Mouse (Mus musculus): Measurements from ENCODE around the gene Prune1.
A peak's percentile ranks its signal among the peaks of the same experiment; 100 is the strongest.

The Prune1 gene

DNA sequence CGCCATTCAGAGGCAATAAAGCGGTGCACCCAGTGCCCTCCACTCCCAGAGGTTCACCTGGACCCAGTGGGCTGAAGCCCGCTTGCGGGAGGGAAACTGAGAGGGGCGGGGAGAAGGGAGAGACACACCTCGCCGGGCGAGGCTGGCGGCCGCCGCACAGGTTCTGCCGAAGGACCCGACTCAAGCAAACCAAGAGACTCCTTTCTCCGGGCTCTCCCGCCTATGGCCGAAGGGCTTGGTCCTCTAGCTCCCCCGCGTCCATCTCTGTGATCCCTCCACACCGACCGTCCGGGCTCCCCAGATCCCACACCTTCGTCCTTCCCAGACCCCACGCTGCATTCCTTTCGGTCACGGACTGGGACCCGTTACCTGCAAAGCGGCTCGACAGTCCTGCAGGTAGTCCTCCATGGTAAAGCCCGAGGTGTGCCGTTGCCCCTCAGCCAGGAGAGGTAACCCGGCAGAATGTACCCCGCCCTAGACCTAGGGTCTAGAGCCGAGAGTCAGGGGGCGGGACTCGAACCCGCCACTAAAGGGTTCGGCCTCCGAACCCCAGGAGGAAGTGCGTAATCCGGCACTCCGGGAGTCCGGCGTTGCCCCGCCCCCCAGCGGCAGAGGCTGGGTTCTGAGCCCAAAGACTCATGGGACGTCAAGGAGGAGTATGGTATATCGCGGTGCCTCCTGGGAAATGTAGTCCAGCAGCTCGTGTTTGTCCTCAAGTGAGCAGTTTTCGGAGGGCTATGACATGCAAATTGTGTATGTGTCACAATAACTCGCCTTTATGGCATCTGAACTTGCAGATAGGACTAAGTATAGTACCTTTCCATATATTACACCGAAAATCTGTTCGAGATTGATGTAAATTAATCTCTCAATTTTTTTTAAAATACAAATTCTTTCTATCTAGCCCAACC is at the start of gene Prune1, which contains the start of gene Mindy1:
TSS of gene Prune1 (minus strand) at position 861 of the 911 bp plus-strand sequence.
TSS of gene Mindy1 (plus strand) at position 130 of the 911 bp plus-strand sequence.
- DNase-seq (ENCODE audit: low spot score), result peak; percentile 98

DNA sequence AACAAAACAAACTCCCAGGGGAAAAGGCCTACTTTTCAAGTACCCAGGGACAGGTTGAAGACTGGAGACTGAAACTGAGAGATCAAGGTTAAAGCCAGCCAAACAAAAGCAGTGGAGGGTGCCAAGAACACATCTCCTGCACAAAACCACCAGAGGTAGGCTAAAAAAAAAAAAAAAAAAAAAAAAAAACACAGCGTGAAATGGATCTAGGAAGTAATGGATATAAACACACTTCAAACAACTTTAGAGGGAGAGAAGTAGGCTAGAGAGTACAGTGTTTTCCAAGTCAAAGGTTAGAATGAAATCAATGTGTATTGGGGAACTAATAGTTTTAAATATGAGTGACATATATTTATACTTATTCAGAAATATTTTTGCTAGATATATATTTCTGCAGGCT is 49.7 kb upstream of the Prune1 start:
- no peak for DNase-seq (ENCODE audit: low spot score)

DNA sequence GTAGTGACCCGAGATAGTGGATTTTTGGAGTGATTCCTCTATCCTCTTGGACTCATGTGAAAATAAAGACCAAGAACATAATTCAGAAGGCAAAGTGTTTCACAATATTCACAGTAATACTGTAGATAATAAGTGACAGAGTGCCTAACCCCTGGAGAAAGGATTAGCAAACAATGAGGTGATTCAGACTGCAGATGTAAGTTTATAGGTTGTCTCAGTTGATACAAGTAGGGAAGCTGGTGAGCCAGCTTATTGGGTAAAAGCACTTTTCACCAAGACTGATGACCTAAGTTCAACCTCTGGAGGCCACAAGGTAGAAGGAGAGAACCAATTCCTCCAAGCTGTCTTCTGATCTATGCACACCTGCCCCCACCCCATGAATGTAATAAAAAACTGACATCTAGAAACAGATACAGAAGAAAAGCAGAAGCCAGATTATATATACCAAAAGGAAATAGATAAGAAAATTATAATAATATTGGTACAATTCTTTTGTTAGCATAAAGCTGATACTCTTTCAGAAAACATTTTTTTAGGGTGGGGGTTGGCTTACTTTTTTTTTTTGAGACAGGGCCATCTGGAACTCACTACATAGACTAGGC is 47.0 kb upstream of the Prune1 start:
- DNase-seq (ENCODE audit: low spot score), result no peak

DNA sequence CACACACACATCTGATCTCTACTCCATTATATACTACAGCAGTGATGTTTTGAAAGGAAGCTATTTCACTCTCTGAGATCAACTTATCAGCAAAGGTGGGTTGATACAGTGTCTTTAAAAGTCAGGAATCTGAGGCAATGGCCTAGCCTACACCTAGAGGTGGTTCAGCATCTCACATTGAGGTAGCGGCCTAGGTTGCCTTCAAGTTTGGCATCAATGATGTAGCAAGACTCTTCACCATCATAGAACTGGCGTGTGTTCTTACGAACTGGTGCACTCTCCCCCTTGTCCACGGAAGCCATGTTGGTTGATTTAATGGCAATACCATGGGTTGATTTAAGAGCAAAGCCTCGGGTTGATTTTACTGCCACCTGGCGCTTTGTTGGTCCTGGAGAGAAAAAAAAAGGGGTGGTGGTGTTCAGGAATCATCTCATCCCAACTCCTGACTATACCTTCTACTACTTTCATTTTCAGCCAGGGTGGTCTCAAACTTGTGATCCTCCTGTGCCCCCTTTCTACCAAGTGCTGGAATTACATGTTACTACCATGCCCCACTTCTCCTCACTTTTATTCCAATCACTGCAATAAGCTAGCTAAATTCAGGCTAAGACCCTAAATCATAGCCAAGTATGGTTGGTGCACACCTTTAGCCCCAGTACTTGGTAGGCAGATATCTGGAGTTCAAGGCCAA is 42.7 kb upstream of the Prune1 start:
- DNase-seq (ENCODE audit: low spot score), result no peak

- no peak for DNase-seq (ENCODE audit: low spot score)
These were observed 41.6 kb upstream of the Prune1 start for GRCm38 (mm10) chr3:95323429-95323828.

DNA sequence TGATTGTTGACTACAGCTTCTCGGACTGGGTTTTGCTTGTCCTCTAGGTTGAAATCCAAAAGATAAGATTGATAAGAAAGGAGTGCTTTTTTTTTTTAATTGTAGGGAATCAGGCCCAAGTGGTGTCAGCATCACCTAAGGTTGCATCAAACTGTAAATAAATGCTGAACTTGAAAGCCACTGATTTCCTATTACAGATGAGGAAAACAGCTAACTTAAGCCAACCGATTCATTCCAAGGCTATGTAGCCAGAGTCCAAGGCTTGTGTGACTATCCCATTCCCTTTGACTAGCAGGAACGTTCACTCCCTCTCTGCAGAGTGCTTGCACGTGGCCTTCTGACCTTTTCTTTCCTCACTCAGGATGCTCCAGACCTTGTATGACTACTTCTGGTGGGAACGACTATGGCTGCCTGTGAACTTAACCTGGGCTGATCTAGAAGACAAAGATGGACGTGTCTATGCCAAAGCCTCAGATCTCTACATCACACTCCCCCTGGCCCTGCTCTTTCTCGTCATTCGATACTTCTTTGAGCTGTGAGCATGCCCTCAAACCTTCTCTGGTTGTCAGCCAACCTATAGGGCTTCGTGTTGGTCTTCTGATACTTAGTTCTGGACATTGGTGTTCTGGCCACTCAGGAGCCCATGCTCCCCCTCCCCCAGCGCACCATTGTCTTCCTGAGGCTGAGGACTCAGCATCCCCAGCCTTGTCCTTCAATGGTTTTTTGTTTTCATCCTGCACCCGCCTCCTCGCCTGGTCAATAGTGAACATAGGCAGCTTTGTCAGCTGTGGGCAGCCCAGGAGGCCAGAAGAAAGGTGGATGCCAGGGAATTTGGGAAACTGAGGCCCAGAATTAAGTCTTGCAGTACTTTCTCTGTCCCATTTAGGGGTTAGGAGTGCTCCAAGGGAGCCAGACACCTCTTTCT is 38.1 kb upstream of the Prune1 start:
- no peak for DNase-seq (ENCODE audit: low spot score)

- no peak for DNase-seq (ENCODE audit: low spot score)
These were observed 37.2 kb upstream of the Prune1 start for GRCm38 (mm10) chr3:95319110-95319509.

GRCm38 (mm10) chr3:95318548-95318947 is 36.7 kb upstream of the Prune1 start:
- peak; percentile 33 for DNase-seq (ENCODE audit: low spot score)

DNA sequence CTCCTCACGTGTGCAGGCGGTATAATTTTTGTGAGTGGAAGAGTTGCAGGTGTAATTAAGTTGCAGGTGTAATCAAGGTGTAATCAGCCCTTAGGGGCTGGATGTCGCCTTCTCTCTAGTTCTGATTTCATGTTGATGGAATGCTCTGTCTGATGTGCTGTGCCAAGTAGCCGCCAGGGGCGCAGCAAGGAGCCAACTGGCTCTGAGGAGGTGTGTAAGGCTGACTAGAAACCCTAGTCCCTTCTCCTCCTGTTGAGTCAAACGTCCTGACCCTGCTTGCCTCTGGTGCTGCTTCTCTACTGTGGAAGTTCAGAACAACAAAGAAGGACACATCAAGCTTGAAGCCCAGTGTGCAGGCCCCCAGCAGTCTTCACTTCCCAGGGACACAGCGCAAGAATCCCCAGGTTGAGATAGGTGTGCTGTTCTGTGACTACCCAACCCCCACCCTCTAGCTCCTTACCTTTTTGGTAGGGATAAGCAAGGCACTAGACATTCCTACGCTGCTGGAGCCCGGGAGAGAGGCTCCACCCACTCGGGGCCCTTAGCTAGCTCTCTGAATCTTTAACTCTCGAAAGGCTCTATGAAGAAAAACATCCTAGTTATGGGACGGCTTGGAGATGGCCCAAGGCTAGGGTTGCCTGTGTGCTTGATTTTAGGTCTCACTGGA is 35.7 kb upstream of the Prune1 start:
- peak; percentile 72 for DNase-seq (ENCODE audit: low spot score)

DNA sequence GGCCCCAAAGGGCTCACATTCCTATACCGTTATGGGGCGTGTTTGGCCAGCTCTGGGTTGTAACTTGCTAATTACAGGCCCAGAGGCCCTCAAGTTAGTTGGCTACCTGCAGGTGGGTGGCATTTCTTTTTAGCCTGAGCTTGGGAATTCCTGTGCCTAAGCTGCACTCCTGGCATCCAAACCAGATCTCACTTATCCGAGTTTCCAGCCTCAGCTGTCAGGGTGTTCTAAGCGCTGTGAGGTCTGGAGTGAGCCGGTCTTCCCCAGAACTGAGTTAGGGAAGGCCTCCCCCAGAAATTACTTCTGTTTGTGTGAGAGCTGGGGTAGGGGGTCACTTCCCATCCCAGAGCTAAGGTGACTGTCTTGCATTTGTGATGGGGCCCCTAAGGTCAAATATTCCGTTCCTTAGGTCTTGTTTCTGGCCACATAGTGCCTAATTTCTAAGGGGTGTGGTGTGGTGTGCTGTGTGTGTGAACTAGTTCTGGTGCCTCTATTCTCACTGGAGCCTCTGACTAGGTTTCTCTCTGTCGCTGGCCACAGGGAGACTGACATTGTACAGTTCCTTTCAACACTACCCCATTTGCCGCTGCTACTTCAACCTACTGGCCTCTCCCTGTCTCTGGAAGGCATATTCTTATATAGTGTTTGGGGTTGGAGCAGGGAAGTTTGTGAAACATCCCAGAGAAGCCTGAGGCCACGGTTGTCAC is 34.1 kb upstream of the Prune1 start:
- peak; percentile 23 for DNase-seq (ENCODE audit: low spot score)

DNA sequence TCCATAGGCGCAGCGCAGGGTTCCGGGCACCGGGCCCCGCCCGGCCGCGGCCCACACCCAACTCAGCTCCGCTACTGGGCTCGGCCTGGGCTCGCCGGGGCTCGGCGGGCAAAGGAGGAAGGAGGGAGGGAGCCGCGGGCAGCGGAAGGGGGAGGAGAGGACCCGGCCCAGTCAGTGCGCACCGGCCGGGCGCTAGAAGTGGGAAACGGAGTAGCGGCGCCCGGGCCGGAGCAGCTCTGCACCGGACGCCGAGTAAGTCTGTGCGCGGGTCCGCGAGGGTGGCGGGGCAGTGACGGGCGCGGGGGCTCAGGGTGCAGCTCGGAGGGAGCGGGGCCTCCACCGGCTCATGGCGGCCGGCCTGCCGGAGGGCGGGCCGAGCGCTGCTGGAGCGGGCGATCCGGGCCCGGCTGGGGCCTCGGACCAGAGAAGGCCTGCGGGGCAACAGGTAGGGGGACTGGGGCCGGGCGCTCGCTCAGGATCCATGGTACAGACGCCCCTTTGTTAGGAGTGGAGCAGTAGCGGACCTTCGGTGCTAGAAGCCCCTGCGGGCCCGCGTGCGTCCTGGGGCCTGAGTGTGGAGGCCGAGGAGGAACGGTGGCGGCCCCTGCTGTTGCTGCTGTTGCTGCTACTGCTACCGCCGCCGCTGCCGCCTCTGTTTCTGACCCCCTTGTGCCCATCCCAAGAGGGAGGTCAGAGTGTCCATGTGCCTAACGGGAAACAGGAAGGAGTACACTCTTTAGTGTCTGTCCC is 33.4 kb upstream of the Prune1 start:
- peak; percentile 92 for DNase-seq (ENCODE audit: low spot score)

GRCm38 (mm10) chr3:95314486-95315093 is 32.7 kb upstream of the Prune1 start, which contains the start of gene Cers2:
Cers2 (plus strand) TSS chr3:95314791.
- peak; percentile 59 for DNase-seq (ENCODE audit: low spot score)

DNA sequence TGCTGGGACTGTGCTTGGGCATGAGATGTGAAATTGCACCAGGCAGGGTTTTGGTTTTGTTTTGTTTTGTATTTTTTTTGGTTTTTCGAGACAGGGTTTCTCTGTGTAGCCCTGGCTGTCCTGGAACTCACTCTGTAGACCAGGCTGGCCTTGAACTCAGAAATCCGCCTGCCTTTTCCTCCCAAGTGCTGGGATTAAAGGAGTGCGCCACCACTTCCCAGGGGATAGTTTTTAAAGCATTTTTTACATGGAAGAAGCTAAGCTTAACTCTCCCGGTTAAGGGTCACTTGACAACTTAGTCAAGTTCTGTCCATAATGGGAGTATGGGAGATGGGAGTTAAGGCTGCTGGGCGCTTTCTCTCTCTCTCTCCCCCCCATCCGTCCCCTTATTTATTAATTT is 32.2 kb upstream of the Prune1 start:
- DNase-seq (ENCODE audit: low spot score), result peak; percentile 45

DNA sequence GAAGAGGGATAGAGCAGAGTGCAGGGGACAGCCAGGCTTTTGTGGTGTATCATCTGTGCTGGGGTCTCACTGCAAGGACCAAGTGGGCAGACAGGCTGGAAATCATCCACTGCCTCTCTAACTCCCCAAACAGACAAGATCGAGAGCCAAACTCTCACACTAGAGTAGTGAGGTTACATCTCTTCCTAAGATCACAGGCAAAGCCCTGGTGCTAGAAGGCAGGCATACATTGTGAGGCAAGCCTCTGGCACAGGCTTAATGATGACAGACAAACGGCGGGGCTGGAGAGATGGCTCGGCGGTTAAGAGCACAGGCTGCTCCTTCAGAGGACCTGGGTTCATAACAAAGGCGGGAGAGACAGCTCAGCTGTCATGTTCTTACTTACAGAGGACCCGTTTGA is 31.6 kb upstream of the Prune1 start:
- peak; percentile 44 for DNase-seq (ENCODE audit: low spot score)

DNA sequence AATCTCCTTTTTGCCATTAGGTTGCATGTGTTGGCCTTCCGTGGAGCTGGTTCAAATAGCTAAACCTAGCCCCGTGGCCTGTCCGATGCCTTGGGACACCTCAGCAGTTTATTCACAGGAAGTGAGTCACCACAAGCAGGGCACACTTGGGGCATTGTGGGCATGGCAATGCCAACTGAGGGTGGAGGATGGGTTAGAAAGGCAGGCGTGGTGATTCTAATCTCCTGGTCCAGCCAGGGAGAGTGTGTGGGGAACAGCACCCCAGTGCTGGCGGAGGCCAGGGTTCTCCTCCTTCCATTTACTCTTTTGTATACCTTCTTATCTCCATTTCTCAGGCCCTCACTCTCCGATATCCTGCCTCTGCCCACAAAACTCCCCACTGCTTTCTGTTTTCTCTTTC is 30.7 kb upstream of the Prune1 start:
- peak; percentile 83 for DNase-seq (ENCODE audit: low spot score)

DNA sequence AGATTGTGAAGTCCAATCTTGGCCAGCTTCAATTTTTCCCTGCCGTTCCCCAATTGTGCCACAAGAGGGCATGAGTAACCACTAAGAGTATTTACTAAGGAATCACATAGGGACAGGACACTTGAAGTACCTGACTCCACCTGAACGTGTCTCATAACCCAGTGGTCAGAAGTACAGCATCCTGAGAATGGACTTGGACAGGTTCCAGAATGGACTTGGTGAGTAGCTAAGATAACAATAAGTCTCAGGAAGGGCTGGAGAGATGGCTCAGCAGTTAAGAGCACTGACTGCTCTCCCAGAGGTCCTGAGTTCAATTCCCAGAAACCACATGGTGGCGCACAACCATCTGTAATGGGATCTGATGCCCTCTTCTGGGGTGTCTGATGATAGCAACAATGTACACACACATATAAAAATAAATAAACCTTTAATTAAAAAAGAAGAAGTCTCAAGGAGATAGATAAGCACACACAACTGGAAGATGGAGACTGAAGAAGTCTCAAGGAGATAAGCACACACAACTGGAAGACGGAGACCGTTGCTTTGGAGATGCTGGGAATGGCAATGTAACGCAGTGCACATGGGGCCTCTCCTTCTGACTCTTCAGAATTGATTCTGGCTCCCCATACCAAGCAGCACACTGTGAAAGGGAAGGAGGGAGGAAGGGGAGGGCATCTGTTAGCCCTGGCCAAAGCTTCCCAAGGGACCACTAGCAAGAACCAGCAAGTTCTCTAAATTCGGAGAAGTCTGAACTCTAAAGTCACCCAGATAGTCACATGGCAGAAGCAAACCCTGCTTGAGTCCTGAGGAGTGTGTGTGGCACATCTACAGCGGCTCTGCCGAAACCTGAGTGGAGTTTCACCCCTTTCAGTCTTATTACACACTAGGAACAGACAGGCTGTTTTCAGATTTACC is 29.3 kb upstream of the Prune1 start:
- peak; percentile 84 for DNase-seq (ENCODE audit: low spot score)

- no peak for DNase-seq (ENCODE audit: low spot score)
These were observed 28.6 kb upstream of the Prune1 start for GRCm38 (mm10) chr3:95310496-95310895.

DNA sequence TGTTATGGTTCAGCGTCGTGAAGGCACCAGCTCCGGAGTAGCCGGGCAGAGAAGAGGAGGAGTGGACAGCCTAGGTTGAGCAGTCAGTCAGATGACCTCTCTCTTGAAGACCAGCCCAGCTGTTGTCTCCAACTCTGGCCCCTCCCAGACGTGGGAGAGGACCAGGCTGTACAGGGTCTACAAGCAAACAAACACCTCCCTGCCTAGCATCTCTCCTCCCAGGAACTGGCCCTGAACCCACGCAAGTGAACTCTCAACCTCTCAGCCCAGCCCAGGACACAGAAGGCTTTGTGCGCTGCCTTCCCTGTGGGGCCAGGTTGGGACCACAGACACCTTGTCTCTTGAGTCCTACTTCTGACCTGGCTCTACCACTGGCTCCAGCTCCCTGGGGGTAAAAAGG is 25.2 kb upstream of the Prune1 start, which contains the start of gene Anxa9:
TSS of gene Anxa9 (minus strand) at position 77 of the 400 bp plus-strand sequence.
- DNase-seq (ENCODE audit: low spot score), result no peak

Data from MN1 (cell line).